Mouse (Mus musculus): ENCODE data around the gene Scgb1b17. TPM values are rescaled to one million over a fixed set of nuclear protein-coding genes. Genes with fewer than 3 reads are reported as not detected.
"Not testable (repeated sequence)": the region's sequence is repeated elsewhere in the genome, so short reads cannot be mapped to it uniquely, and the experiment has no call there.

Gene Scgb1b17
- not detected in 2 replicates for polyA plus RNA-seq (2016; fragmentation: Nextera tagmentation; extraction: Ambion mirVana)

- not testable (repeated sequence) for H3K36me3 ChIP-seq; H3K9ac ChIP-seq; ATAC-seq; H3K27ac ChIP-seq; H3K4me3 ChIP-seq; H3K27me3 ChIP-seq (replicated peaks); H3K4me1 ChIP-seq; H3K9me3 ChIP-seq (replicated peaks); H3K4me2 ChIP-seq
These were observed at the start of gene Scgb1b17 for GRCm38 (mm10) chr7:33063149-33063548. Scgb1b17 (plus strand) TSS chr7:33063449.

GRCm38 (mm10) chr7:33056461-33056860 is 6.8 kb upstream of the Scgb1b17 start, which contains the start of gene Scgb2b17:
Scgb2b17 (minus strand) TSS chr7:33056561.
- H3K9ac ChIP-seq, ATAC-seq, H3K27ac ChIP-seq: not testable (repeated sequence)

More at GRCm38 (mm10) chr7:33056461-33056860, 6.8 kb upstream of the Scgb1b17 start, which contains the start of gene Scgb2b17:
- not testable (repeated sequence) for H3K4me1 ChIP-seq; H3K9me3 ChIP-seq (replicated peaks); H3K36me3 ChIP-seq; H3K4me2 ChIP-seq; H3K27me3 ChIP-seq (replicated peaks); H3K4me3 ChIP-seq

Other genes with a start within 250 kb of the Scgb1b17 start
- not detected in 2 replicates for gene Scgb2b15, start 233.8 kb upstream of the Scgb1b17 start, polyA plus RNA-seq (2016; fragmentation: Nextera tagmentation; extraction: Ambion mirVana)
- not detected in 2 replicates for gene Scgb1b15, start 226.9 kb upstream of the Scgb1b17 start, polyA plus RNA-seq (2016; fragmentation: Nextera tagmentation; extraction: Ambion mirVana)
- gene Scgb2b17, start 6.9 kb upstream of the Scgb1b17 start, polyA plus RNA-seq (2016; fragmentation: Nextera tagmentation; extraction: Ambion mirVana), result not detected in 2 replicates
- gene Scgb2b18, start 110.4 kb downstream of the Scgb1b17 start, polyA plus RNA-seq (2016; fragmentation: Nextera tagmentation; extraction: Ambion mirVana), result not detected in 2 replicates
- gene Scgb1b18, start 122.1 kb downstream of the Scgb1b17 start, polyA plus RNA-seq (2016; fragmentation: Nextera tagmentation; extraction: Ambion mirVana), result not detected in 2 replicates
- gene Scgb2b19, start 216.9 kb downstream of the Scgb1b17 start, polyA plus RNA-seq (2016; fragmentation: Nextera tagmentation; extraction: Ambion mirVana), result not detected in 2 replicates
- not detected in 2 replicates for gene Scgb1b19, start 223.8 kb downstream of the Scgb1b17 start, polyA plus RNA-seq (2016; fragmentation: Nextera tagmentation; extraction: Ambion mirVana)